Mouse (Mus musculus) ES-E14 (cell line): ENCODE measurements around the gene Sec24b. TPM values are rescaled to one million over a fixed set of nuclear protein-coding genes. Genes with fewer than 3 reads are reported as not detected.

ENCODE experiments used
- DNase-seq: peaks from one replicate; pipeline ENCODE4 v3.0.0-alpha.2; 2013; ENCODE audit warnings: low read depth, low spot score
- H3K27ac ChIP-seq: 2 replicates; pipeline ENCODE4 v1.5.1; 2012; ENCODE audit warnings: low read depth, mild to moderate bottlenecking, low read length, moderate library complexity, mixed read lengths; ENCODE audit not compliant: poor library complexity, insufficient read depth, severe bottlenecking
- H3K36me3 ChIP-seq: 2 replicates; pipeline ENCODE4 v1.6.1; 2012; ENCODE audit warnings: mild to moderate bottlenecking, low read length, moderate library complexity, mixed read lengths; ENCODE audit not compliant: control insufficient read depth, poor library complexity, insufficient read depth, severe bottlenecking
- H3K4me1 ChIP-seq, 2 experiments: fragments of 150-350 bp in 1 of 2; sonication (generic) in 1 of 2; 2 replicates each; pipeline ENCODE4 v1.6.1; 2012; ENCODE audit warnings: low read length in 2 of 2, mild to moderate bottlenecking in 1 of 2, mixed read lengths in 1 of 2; ENCODE audit not compliant: control insufficient read depth in 2 of 2, insufficient read depth in 2 of 2, poor library complexity in 1 of 2
- H3K4me3 ChIP-seq, 2 experiments: fragments of 150-350 bp in 1 of 2; sonication (generic) in 1 of 2; 2 replicates each; pipeline ENCODE4 v1.5.1; 2012; ENCODE audit warnings: low read length in 2 of 2, low read depth in 1 of 2, mild to moderate bottlenecking in 1 of 2, mixed read lengths in 1 of 2; ENCODE audit not compliant: insufficient read depth in 1 of 2, poor library complexity in 1 of 2, severe bottlenecking in 1 of 2
- H3K9ac ChIP-seq: 2 replicates; pipeline ENCODE4 v1.6.1; 2012; ENCODE audit warnings: low read depth, mild to moderate bottlenecking, low read length, mixed read lengths; ENCODE audit not compliant: poor library complexity, insufficient read depth, severe bottlenecking
- H3K9me3 ChIP-seq: fragments of 150-350 bp; sonication (generic); 2 replicates; pipeline ENCODE4 v1.6.1; 2012; ENCODE audit warnings: low read depth, mild to moderate bottlenecking, low read length; ENCODE audit not compliant: control insufficient read depth, insufficient read depth
- CHD2 ChIP-seq: IDR thresholded peaks from 2 replicates; pipeline ENCODE4 v1.6.1; 2014; ENCODE audit warnings: mild to moderate bottlenecking, low read depth, low read length, inconsistent platforms
- HCFC1 ChIP-seq: IDR thresholded peaks from 2 replicates; pipeline ENCODE4 v1.6.1; 2012; ENCODE audit warnings: low read length, inconsistent platforms, borderline replicate concordance; ENCODE audit not compliant: insufficient read depth
- MAFK ChIP-seq: IDR thresholded peaks from 2 replicates; pipeline ENCODE4 v1.6.1; 2014; ENCODE audit warnings: mild to moderate bottlenecking, low read depth, low read length, inconsistent platforms; ENCODE audit not compliant: insufficient read depth
- ZC3H11A ChIP-seq: IDR thresholded peaks from 2 replicates; pipeline ENCODE4 v1.6.1; 2012; ENCODE audit warnings: low read depth, mild to moderate bottlenecking, inconsistent platforms, low read length, borderline replicate concordance
- ZNF384 ChIP-seq: IDR thresholded peaks from 2 replicates; pipeline ENCODE4 v1.6.1; 2012; ENCODE audit warnings: low read depth, low read length, inconsistent platforms
- in situ Hi-C, 2 experiments: fragments of 600-800 bp; cut with MboI; formaldehyde crosslinking; loops; one replicate each; pipeline ENCODE4 v1.15.1; 2025; ENCODE audit warnings: low sequenced_read_pairs in 2 of 2, inconsistent platforms in 1 of 2; ENCODE audit not compliant: unreplicated experiment in 2 of 2
- total RNA-seq: library from RNA; depleted of rRNA; stranded (reverse); fragments of 300-350 nt; gene quantifications from 2 replicates; pipeline ENCODE4 v1.2.3, GENCODE M21; 2012

Sec24b gene
- total RNA-seq, 1 experiment: 39.6 TPM

DNA sequence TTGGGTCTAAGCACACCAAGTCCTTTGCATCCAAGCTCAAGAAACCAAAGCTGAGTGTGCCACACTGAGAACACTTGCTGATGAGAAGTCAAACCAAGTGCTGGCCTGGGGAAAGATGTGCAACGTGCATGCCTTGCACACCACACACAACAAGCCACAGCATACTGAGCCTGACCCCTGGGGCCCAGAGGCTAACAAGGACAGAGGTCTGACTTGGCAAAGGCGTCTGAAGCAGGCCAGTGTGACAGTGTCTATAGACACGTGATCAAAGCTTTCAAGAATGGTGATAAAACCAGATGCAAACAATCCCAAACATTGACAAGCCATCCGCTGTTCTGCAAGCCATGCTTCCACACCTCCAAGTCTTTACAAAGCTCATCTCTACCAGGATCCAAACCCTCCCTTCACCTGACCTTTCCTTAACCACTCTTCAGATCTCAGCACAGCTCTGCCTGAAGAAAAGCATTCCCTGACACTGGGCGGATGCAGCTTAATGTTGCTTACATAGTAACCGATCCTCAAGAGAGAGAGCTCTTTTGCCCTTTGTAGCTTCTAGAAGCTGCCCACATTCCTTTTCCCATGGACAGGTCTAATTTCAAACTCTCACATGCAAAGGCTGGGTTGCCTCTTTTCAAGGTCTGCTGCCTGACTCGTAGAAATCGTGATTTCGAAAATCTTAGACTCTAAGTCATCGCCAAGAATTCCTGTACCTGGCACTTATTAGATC lies 7.8 kb downstream of the Sec24b start:
- Histone ChIP-seq H3K4me3 (no peak overlapping the region), H3K27ac (no peak overlapping the region), H3K9me3 (no peaks in the 10 kb centered on the region), H3K4me1 (peaks cover 0 to 15% of the 10 kb centered on the region in 2 experiments; a peak in 3 of 4 replicates), H3K36me3 (peaks cover 5% of the 10 kb centered on the region; the same call in 1 of the 2 replicates), H3K9ac (no peak overlapping the region)
- no peak for DNase-seq
- TF ChIP-seq MAFK (no peak), ZC3H11A (no peak), ZNF384 (no peak), HCFC1 (no peak), CHD2 (no peak)
- in situ Hi-C loops: no loop called here

DNA sequence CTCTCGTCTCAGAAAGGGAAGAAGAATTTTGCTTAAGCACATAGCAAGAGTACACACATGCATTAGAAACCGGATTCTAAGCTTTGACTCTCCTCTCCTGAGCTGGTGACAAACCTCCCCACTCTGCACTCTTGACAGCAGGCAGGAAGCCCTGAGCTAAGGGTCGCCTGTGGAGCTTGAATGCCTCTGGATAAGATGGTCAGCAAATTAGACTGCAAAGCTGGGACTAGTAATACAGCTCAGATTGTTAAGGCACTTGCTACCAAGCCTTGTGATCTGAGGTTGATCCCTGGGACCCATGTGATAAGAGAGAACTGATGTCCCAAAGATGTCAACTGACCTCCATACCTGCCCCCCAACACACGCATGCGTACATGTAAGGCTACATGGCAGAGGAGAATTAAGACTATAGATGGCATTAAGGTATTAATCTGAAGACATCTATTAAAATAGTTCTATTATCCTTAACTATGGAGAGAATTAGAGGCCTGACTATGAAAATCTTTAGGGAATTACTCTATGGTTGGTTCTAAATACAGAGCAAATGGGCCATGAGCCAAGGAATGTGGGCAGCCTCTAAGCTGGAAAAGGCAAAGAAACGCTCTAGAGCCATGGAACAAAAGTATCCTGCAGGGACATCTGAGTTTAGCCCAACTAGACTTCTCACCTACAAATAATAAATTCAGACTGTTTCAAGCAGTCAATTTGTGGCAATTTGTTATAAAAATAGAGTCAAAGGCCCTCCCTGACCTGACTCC lies 8.6 kb downstream of the Sec24b start:
- no peak overlapping the region for H3K4me3 ChIP-seq
- H3K4me1 ChIP-seq: peaks cover 0 to 13% of the 10 kb centered on the region in 2 experiments; a peak in 2 of 4 replicates
- no peak for TF ChIP-seq MAFK
- TF ChIP-seq ZC3H11A: no peak
- TF ChIP-seq CHD2: no peak
- no peak for TF ChIP-seq HCFC1
- TF ChIP-seq ZNF384: no peak
- H3K27ac ChIP-seq: peak overlapping the region; percentile 67; the same call in 1 of the 2 replicates
- peaks cover 5% of the 10 kb centered on the region; the same call in 1 of the 2 replicates for H3K36me3 ChIP-seq
- in situ Hi-C loops: no loop called here
- DNase-seq: no peak
- 0 out of 2 replicates have a peak overlapping the region, but pooled peaks have one; percentile 31 for H3K9ac ChIP-seq
- H3K9me3 ChIP-seq: no peaks in the 10 kb centered on the region

DNA sequence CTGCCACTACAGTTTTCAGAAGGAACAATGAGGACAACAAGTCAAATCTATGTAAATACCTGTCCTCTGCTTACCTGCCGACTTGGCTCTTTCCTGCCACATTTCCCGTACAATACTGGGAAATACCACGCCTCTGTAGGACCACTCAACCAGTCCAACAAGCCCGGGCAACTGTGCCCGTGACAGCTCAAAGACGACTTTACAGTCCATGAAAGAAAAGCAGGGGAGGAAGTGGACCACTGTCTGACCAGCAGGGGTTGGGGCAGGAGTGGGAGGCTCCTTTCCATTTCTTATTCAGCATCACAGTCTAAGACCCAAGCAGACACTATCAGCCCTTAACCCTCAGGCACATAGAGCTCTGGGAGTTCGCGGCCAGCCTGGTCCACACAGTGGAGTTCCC lies 9.2 kb downstream of the Sec24b start:
- in situ Hi-C loops: no loop called here
- Histone ChIP-seq H3K4me3 (no peak overlapping the region), H3K36me3 (peaks cover 5% of the 10 kb centered on the region; the same call in 1 of the 2 replicates), H3K9me3 (no peaks in the 10 kb centered on the region), H3K9ac (0 out of 2 replicates have a peak overlapping the region, but pooled peaks have one; percentile 31), H3K27ac (peak overlapping the region; percentile 67), H3K4me1 (peaks cover 0 to 11% of the 10 kb centered on the region in 2 experiments; a peak in 2 of 4 replicates)
- TF ChIP-seq HCFC1: no peak
- no peak for TF ChIP-seq ZNF384
- TF ChIP-seq MAFK: no peak
- TF ChIP-seq CHD2: no peak
- TF ChIP-seq ZC3H11A: no peak
- no peak for DNase-seq

DNA sequence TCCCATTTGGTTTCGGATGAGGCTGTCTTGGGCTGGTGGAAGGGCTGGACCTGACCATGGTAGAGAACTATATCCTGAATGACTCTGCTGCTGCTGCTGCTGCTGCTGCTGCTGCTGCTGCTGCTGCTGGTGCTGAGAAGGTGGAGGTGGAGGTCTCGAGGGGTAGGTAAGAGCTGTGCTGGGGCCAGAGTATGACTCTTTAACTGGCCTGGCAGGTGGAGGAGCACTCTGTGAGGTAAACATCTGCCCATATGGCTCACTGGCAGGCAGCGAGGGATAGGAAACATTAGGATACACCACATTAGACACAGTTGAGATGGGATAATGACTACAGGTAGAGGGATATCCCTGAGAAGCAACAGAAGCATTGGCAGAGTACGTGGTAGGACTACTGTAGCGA lies 20.6 kb downstream of the Sec24b start:
- in situ Hi-C loops: no loop called here
- TF ChIP-seq ZC3H11A (no peak), MAFK (no peak), HCFC1 (no peak), CHD2 (no peak), ZNF384 (no peak)

More for the DNA sequence above, 20.6 kb downstream of the Sec24b start:
- Histone ChIP-seq H3K9me3 (no peaks in the 10 kb centered on the region), H3K9ac (no peak overlapping the region), H3K27ac (no peak overlapping the region), H3K36me3 (peaks cover 15% of the 10 kb centered on the region; the same call in 1 of the 2 replicates), H3K4me1 (no peaks in the 10 kb centered on the region), H3K4me3 (no peak overlapping the region)
- DNase-seq: no peak
